7 mouse cellular contexts compared by ENCODE assay signal in genomic region chr3:88607065-88607757, GRCm38 (mm10). TPM values are rescaled to one million over a fixed set of nuclear protein-coding genes. Genes with fewer than 3 reads are reported as not detected.
DNase-seq lines count a peak whose midpoint lies in the region; ATAC-seq and TF ChIP-seq lines count a peak whose summit lies in the region.

No protein-coding gene starts in this region.

- WGBS in intestine, postnatal 0 days = under 1% methylated on average over 20 of the region's 20 CpGs
- 0% methylated on average over 20 of the region's 20 CpGs for WGBS in limb, embryonic 10.5 days
- under 1% methylated on average over 19 of the region's 20 CpGs for WGBS in midbrain, embryonic 12.5 days

- no peak overlapping the region for H3K27ac ChIP-seq in intestine, postnatal 0 days (ENCODE audit: low read depth, low read length)
- H3K27ac ChIP-seq in limb, embryonic 10.5 days = peak overlapping the region; percentile 75
- no peak overlapping the region for H3K27ac ChIP-seq in midbrain, embryonic 12.5 days (replicated peaks)

- no peak overlapping the region for H3K9ac ChIP-seq in intestine, postnatal 0 days (ENCODE audit: low read depth, low read length)
- H3K9ac ChIP-seq in midbrain, embryonic 12.5 days (replicated peaks) = peak overlapping the region; percentile 53; the same call in 1 of the 2 replicates

- peak; percentile 99 for TF ChIP-seq CTCF in intestine, postnatal 0 days (IDR thresholded peaks at IDR 0.05; ENCODE audit: low read depth)

- peak; percentile 87 for ATAC-seq in granulocyte monocyte progenitor cell, adult 5-6 weeks (replicated peaks; ENCODE audit: poor library complexity, severe bottlenecking)
- peak; percentile 77 for ATAC-seq in intestine, postnatal 0 days
- ATAC-seq in midbrain, embryonic 12.5 days (ENCODE audit: low FRiP score, low read depth) = peak; percentile 84

- no peaks in the 10 kb centered on the region for H3K4me1 ChIP-seq in intestine, postnatal 0 days (replicated peaks; ENCODE audit: control insufficient read depth, insufficient read depth, low read length)
- H3K4me1 ChIP-seq in limb, embryonic 10.5 days = peaks cover 29% of the 10 kb centered on the region
- peaks cover 10% of the 10 kb centered on the region for H3K4me1 ChIP-seq in midbrain, embryonic 12.5 days

- no peaks in the 10 kb centered on the region for H3K9me3 ChIP-seq in intestine, postnatal 0 days (ENCODE audit: control insufficient read depth)
- no peaks in the 10 kb centered on the region for H3K9me3 ChIP-seq in limb, embryonic 10.5 days (replicated peaks)
- no peaks in the 10 kb centered on the region for H3K9me3 ChIP-seq in midbrain, embryonic 12.5 days

- H3K4me3 ChIP-seq in intestine, postnatal 0 days (ENCODE audit: low read depth, low read length) = no peak overlapping the region
- peak overlapping the region; percentile 50 for H3K4me3 ChIP-seq in limb, embryonic 10.5 days
- H3K4me3 ChIP-seq in midbrain, embryonic 12.5 days = peak overlapping the region; percentile 31

- peak; percentile 74 for DNase-seq in adrenal gland, adult 8-10 months
- peak; percentile 83 for DNase-seq in embryo, embryonic 11.5 days (ENCODE audit: low read depth, low spot score)
- DNase-seq in limb, embryonic 10.5 days (ENCODE audit: low spot score) = peak; percentile 95
- peak; percentile 80 for DNase-seq in skeletal muscle tissue, adult 2 months (ENCODE audit: low read depth, low spot score)

- H3K4me2 ChIP-seq in intestine, postnatal 0 days (replicated peaks; ENCODE audit: low read depth) = peak overlapping the region; percentile 48
- H3K4me2 ChIP-seq in midbrain, embryonic 12.5 days (replicated peaks) = peak overlapping the region; percentile 57

- H3K36me3 ChIP-seq in intestine, postnatal 0 days (ENCODE audit: control insufficient read depth, insufficient read depth) = no peaks in the 10 kb centered on the region
- no peaks in the 10 kb centered on the region for H3K36me3 ChIP-seq in limb, embryonic 10.5 days
- no peaks in the 10 kb centered on the region for H3K36me3 ChIP-seq in midbrain, embryonic 12.5 days

- no peaks in the 10 kb centered on the region for H3K27me3 ChIP-seq in intestine, postnatal 0 days (replicated peaks; ENCODE audit: control insufficient read depth, insufficient read depth, low read length)
- no peaks in the 10 kb centered on the region for H3K27me3 ChIP-seq in limb, embryonic 10.5 days (ENCODE audit: low read depth, poor library complexity, severe bottlenecking)
- H3K27me3 ChIP-seq in midbrain, embryonic 12.5 days = peaks cover 15% of the 10 kb centered on the region; the same call in 1 of the 2 replicates

RNA-seq across cellular contexts. Expression of gene Arhgef2, which starts 1.4 kb away (rescaled TPM):
- total RNA-seq in adrenal gland, adult 8-10 months (2022) = 10 to 100 TPM; 22.0 to 48.2 (median 31.5) TPM
- 125 and 137 TPM in 2 replicates for total RNA-seq in granulocyte monocyte progenitor cell, adult 5-6 weeks (2014; fragmentation: Nextera tagmentation)
- total RNA-seq in granulocyte monocyte progenitor cell, adult 5-6 weeks (2017) = 59.1 and 73.5 TPM in 2 replicates
- polyA plus RNA-seq in intestine, postnatal 0 days (2015; fragmentation: Nextera tagmentation; extraction: Ambion mirVana) = 21.6 and 22.1 TPM in 2 replicates
- 103 and 119 TPM in 2 replicates for polyA plus RNA-seq in limb, embryonic 10.5 days (2016; fragmentation: Nextera tagmentation; extraction: Ambion mirVana)
- 143 and 150 TPM in 2 replicates for polyA plus RNA-seq in midbrain, embryonic 12.5 days (2016; fragmentation: Nextera tagmentation; extraction: Ambion mirVana)

RNA-seq across cellular contexts. Expression of gene Ssr2, which starts 31.5 kb away (rescaled TPM):
- total RNA-seq in adrenal gland, adult 8-10 months (2022) = 100 to 1,000 TPM; 139 to 217 (median 172) TPM
- 401 and 434 TPM in 2 replicates for total RNA-seq in granulocyte monocyte progenitor cell, adult 5-6 weeks (2014; fragmentation: Nextera tagmentation)
- 225 and 243 TPM in 2 replicates for total RNA-seq in granulocyte monocyte progenitor cell, adult 5-6 weeks (2017)
- polyA plus RNA-seq in intestine, postnatal 0 days (2015; fragmentation: Nextera tagmentation; extraction: Ambion mirVana) = 249 and 268 TPM in 2 replicates
- polyA plus RNA-seq in limb, embryonic 10.5 days (2016; fragmentation: Nextera tagmentation; extraction: Ambion mirVana) = 199 and 202 TPM in 2 replicates
- 132 and 137 TPM in 2 replicates for polyA plus RNA-seq in midbrain, embryonic 12.5 days (2016; fragmentation: Nextera tagmentation; extraction: Ambion mirVana)

RNA-seq across cellular contexts. Expression of gene Rxfp4, which starts 45.7 kb away (rescaled TPM):
- total RNA-seq in adrenal gland, adult 8-10 months (2022) = not detected
- total RNA-seq in granulocyte monocyte progenitor cell, adult 5-6 weeks (2014; fragmentation: Nextera tagmentation) = not detected in 2 replicates
- not detected in 2 replicates for total RNA-seq in granulocyte monocyte progenitor cell, adult 5-6 weeks (2017)
- polyA plus RNA-seq in intestine, postnatal 0 days (2015; fragmentation: Nextera tagmentation; extraction: Ambion mirVana) = not detected in 2 replicates
- not detected in 2 replicates for polyA plus RNA-seq in limb, embryonic 10.5 days (2016; fragmentation: Nextera tagmentation; extraction: Ambion mirVana)
- not detected in 2 replicates for polyA plus RNA-seq in midbrain, embryonic 12.5 days (2016; fragmentation: Nextera tagmentation; extraction: Ambion mirVana)

RNA-seq across cellular contexts. Expression of gene Ubqln4, which starts 53.7 kb away (rescaled TPM):
- 10 to 100 TPM; 64.1 to 81.3 (median 66.7) TPM for total RNA-seq in adrenal gland, adult 8-10 months (2022)
- total RNA-seq in granulocyte monocyte progenitor cell, adult 5-6 weeks (2014; fragmentation: Nextera tagmentation) = 64.7 and 67.9 TPM in 2 replicates
- total RNA-seq in granulocyte monocyte progenitor cell, adult 5-6 weeks (2017) = 37.9 and 39.6 TPM in 2 replicates
- 17.3 and 19.2 TPM in 2 replicates for polyA plus RNA-seq in intestine, postnatal 0 days (2015; fragmentation: Nextera tagmentation; extraction: Ambion mirVana)
- polyA plus RNA-seq in limb, embryonic 10.5 days (2016; fragmentation: Nextera tagmentation; extraction: Ambion mirVana) = 78.8 and 79.5 TPM in 2 replicates
- polyA plus RNA-seq in midbrain, embryonic 12.5 days (2016; fragmentation: Nextera tagmentation; extraction: Ambion mirVana) = 64.7 and 71.2 TPM in 2 replicates

RNA-seq across cellular contexts. Expression of gene Lamtor2, which starts 54.3 kb away (rescaled TPM):
- 100 to 1,000 TPM; 138 to 164 (median 144) TPM for total RNA-seq in adrenal gland, adult 8-10 months (2022)
- total RNA-seq in granulocyte monocyte progenitor cell, adult 5-6 weeks (2014; fragmentation: Nextera tagmentation) = 60.7 and 74.3 TPM in 2 replicates
- 102 and 122 TPM in 2 replicates for total RNA-seq in granulocyte monocyte progenitor cell, adult 5-6 weeks (2017)
- polyA plus RNA-seq in intestine, postnatal 0 days (2015; fragmentation: Nextera tagmentation; extraction: Ambion mirVana) = 171 and 183 TPM in 2 replicates
- polyA plus RNA-seq in limb, embryonic 10.5 days (2016; fragmentation: Nextera tagmentation; extraction: Ambion mirVana) = 151 and 159 TPM in 2 replicates
- 137 and 152 TPM in 2 replicates for polyA plus RNA-seq in midbrain, embryonic 12.5 days (2016; fragmentation: Nextera tagmentation; extraction: Ambion mirVana)
